Mouse (Mus musculus) myocyte (in vitro differentiated cells): ENCODE results near the gene Dcp1b.

ENCODE experiments used
- CEBPB ChIP-seq: IDR thresholded peaks from 2 replicates; pipeline ENCODE4 v1.6.1; 2011; ENCODE audit warnings: mild to moderate bottlenecking, moderate library complexity; ENCODE audit not compliant: poor library complexity, insufficient read depth, severe bottlenecking
- E2F4 ChIP-seq: IDR thresholded peaks from one replicate; pipeline ENCODE4 v1.6.1; 2011; ENCODE audit warnings: mild to moderate bottlenecking, control low read depth, moderate library complexity; ENCODE audit not compliant: insufficient read depth
- MYOG ChIP-seq, 3 experiments: IDR thresholded peaks; one replicate each; pipeline ENCODE4 v1.6.1; 2011; ENCODE audit warnings: control low read depth in 2 of 3, low read depth in 2 of 3, mild to moderate bottlenecking in 2 of 3; ENCODE audit not compliant: insufficient read length in 2 of 3, control insufficient read depth in 1 of 3, insufficient read depth in 1 of 3
- POLR2A ChIP-seq: IDR thresholded peaks from one replicate; pipeline ENCODE4 v1.6.1; 2011; ENCODE audit warnings: low read depth, mild to moderate bottlenecking, control low read depth, moderate library complexity; ENCODE audit not compliant: insufficient read length

DNA sequence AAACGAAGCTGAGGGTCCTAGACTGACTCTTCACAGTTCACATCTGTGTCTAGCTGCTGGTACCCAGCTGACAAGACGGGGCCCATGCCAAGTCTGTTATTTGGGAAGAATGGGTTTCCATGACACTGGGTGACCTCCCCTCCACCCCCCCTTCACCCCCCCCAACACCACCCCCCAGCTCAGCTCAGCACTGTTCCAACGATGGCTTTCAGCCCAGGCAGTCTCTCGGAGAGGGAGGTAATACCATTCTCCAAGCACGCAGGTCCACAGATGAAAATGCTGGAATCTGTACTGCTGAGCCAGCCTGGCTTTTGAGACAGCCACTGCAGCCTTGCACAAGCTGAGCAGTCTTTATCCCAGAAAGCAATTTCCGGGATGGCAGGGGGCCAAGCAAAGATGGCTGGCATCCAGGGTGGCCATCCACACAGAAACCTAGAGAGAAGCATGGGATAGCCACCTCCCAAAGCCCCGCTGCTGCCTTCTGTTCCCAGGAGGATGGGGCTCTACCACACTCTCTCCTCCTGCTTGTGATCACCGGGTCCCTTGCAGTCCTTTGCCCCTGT lies 62.5 kb downstream of the Dcp1b start:
- TF ChIP-seq MYOG (IDR thresholded peaks at IDR 0.05; ENCODE audit: control insufficient read depth in 1 of 3, insufficient read depth in 1 of 3, insufficient read length in 2 of 3, low read depth in 2 of 3) (no peak), POLR2A (no peak), E2F4 (no peak), CEBPB (no peak)
